Mouse (Mus musculus) lung, embryonic 14.5 days (tissue): ENCODE data around the gene Gm13089. TPM values are rescaled to one million over a fixed set of nuclear protein-coding genes. Genes with fewer than 3 reads are reported as not detected.
"Not testable (repeated sequence)": the region's sequence is repeated elsewhere in the genome, so short reads cannot be mapped to it uniquely, and the experiment has no call there.

ENCODE experiments used
- ATAC-seq: fragments of 200-750 bp; cut with Nextera tagmentation; 2 replicates; pipeline ENCODE4 v1.8.0; 2017; ENCODE audit warnings: mild to moderate bottlenecking, moderate TSS enrichment, moderate library complexity; ENCODE audit not compliant: insufficient read depth
- DNase-seq: peaks from one replicate; pipeline ENCODE4 v3.0.0-alpha.2; 2015
- H3K27ac ChIP-seq: fragments of 300-500 bp; sonication (generic); 2 replicates; pipeline ENCODE4 v1.5.1; 2014; ENCODE audit warnings: low read depth, mild to moderate bottlenecking, moderate library complexity
- H3K27me3 ChIP-seq: fragments of 300-500 bp; sonication (generic); 2 replicates; pipeline ENCODE4 v1.6.1; 2014; ENCODE audit warnings: low read length, control low read depth; ENCODE audit not compliant: insufficient read depth
- H3K36me3 ChIP-seq: fragments of 300-500 bp; sonication (generic); 2 replicates; pipeline ENCODE4 v1.6.1; 2014; ENCODE audit warnings: control low read depth; ENCODE audit not compliant: insufficient read depth
- H3K4me1 ChIP-seq: fragments of 300-500 bp; sonication (generic); 2 replicates; pipeline ENCODE4 v1.6.1; 2014; ENCODE audit warnings: antibody characterized with exemption, control low read depth; ENCODE audit not compliant: insufficient read depth
- H3K4me2 ChIP-seq: fragments of 300-500 bp; sonication (generic); 2 replicates; pipeline ENCODE4 v1.6.1; 2014; ENCODE audit warnings: mild to moderate bottlenecking
- H3K4me3 ChIP-seq: fragments of 300-500 bp; sonication (generic); 2 replicates; pipeline ENCODE4 v1.5.1; 2014; ENCODE audit warnings: low read depth, low read length
- H3K9ac ChIP-seq: fragments of 300-500 bp; sonication (generic); 2 replicates; pipeline ENCODE4 v1.6.1; 2014
- H3K9me3 ChIP-seq: fragments of 300-500 bp; sonication (generic); 2 replicates; pipeline ENCODE4 v1.6.1; 2016; ENCODE audit warnings: low read depth, low read length, control low read depth
- CTCF ChIP-seq: IDR thresholded peaks from 2 replicates; pipeline ENCODE4 v1.5.1; 2016; ENCODE audit warnings: antibody characterized with exemption, low read depth
- WGBS: fragments of 180-500 bp; shearing (Covaris S2); extraction: QIAGEN DNeasy Blood & Tissue Kit; methylation state at CpG from one replicate; pipeline ENCODE4 v1.1.7; 2014; 5-methylcytosine and 5-hydroxymethylcytosine counted together
- polyA plus RNA-seq: library from polyadenylated mRNA; unstranded; fragments of >200 nt; fragmentation: Nextera tagmentation; extraction: Ambion mirVana; gene quantifications from 2 replicates; pipeline ENCODE4 v1.2.1, GENCODE M21; 2014

The Gm13089 gene
- not detected in 2 replicates for polyA plus RNA-seq

- H3K9me3 ChIP-seq, result peaks cover 13% of the 10 kb centered on the region; the same call in 1 of the 2 replicates
- no peak for DNase-seq
- no peak for TF ChIP-seq CTCF
Measured at GRCm38 (mm10) chr4:143702611-143703010, at the start of gene Gm13089. Gene Gm13089 (minus strand): TSS chr4:143702711.

GRCm38 (mm10) chr4:143719155-143719554, 16.6 kb upstream of the Gm13089 start, which contains the start of gene Gm13078:
Gene Gm13078 (plus strand): TSS chr4:143719455.
- 86% methylated on average over 1 of the region's 1 CpGs for WGBS

More at GRCm38 (mm10) chr4:143702611-143703010, at the start of gene Gm13089:
- H3K36me3 ChIP-seq, result no peaks in the 10 kb centered on the region
- WGBS, result 79% methylated on average over 2 of the region's 2 CpGs
- no peaks in the 10 kb centered on the region for H3K27me3 ChIP-seq
- no peaks in the 10 kb centered on the region for H3K4me1 ChIP-seq
- H3K4me3 ChIP-seq, result no peak within 1 kb of the TSS
- H3K9ac ChIP-seq, result no peak within 1 kb of the TSS
- no peak within 1 kb of the TSS for H3K27ac ChIP-seq
- no peak within 1 kb of the TSS for H3K4me2 ChIP-seq
- ATAC-seq, result no peak

GRCm38 (mm10) chr4:143657146-143657545, 45.4 kb downstream of the Gm13089 start, which contains the start of gene Gm13088:
Gene Gm13088 (minus strand): TSS chr4:143657246.
- ATAC-seq, H3K36me3 ChIP-seq, DNase-seq, H3K4me3 ChIP-seq, H3K9me3 ChIP-seq, H3K4me2 ChIP-seq, H3K27ac ChIP-seq, H3K27me3 ChIP-seq, H3K9ac ChIP-seq, H3K4me1 ChIP-seq: not testable (repeated sequence)

More at GRCm38 (mm10) chr4:143719155-143719554, 16.6 kb upstream of the Gm13089 start, which contains the start of gene Gm13078:
- H3K27ac ChIP-seq, result no peak within 1 kb of the TSS
- H3K27me3 ChIP-seq, result no peaks in the 10 kb centered on the region
- no peaks in the 10 kb centered on the region for H3K9me3 ChIP-seq
- TF ChIP-seq CTCF, result no peak
- no peaks in the 10 kb centered on the region for H3K4me1 ChIP-seq
- H3K36me3 ChIP-seq, result no peaks in the 10 kb centered on the region
- no peak within 1 kb of the TSS for H3K4me3 ChIP-seq
- no peak within 1 kb of the TSS for H3K4me2 ChIP-seq
- no peak for DNase-seq
- no peak for ATAC-seq
- H3K9ac ChIP-seq, result no peak within 1 kb of the TSS

Other genes with a start within 250 kb of the Gm13089 start
- gene Gm13043, start 191.4 kb downstream of the Gm13089 start, polyA plus RNA-seq, result not detected in 2 replicates
- not detected in 2 replicates for gene Gm13040, start 166.8 kb downstream of the Gm13089 start, polyA plus RNA-seq
- not detected in 2 replicates for gene BC080695, start 151.0 kb downstream of the Gm13089 start, polyA plus RNA-seq
- gene Gm13057, start 151.0 kb downstream of the Gm13089 start, polyA plus RNA-seq, result not detected in 2 replicates
- not detected in 2 replicates for gene Gm13083, start 87.7 kb downstream of the Gm13089 start, polyA plus RNA-seq
- not detected in 2 replicates for gene Gm13088, start 45.5 kb downstream of the Gm13089 start, polyA plus RNA-seq
- gene Gm13078, start 16.7 kb upstream of the Gm13089 start, polyA plus RNA-seq, result not detected in 2 replicates
- gene Gm13023, start 86.6 kb upstream of the Gm13089 start, polyA plus RNA-seq, result not detected in 2 replicates
- gene Gm13084, start 113.4 kb upstream of the Gm13089 start, polyA plus RNA-seq, result not detected in 2 replicates
- not detected in 2 replicates for gene Gm13103, start 143.8 kb upstream of the Gm13089 start, polyA plus RNA-seq
- gene Pramef6, start 197.7 kb upstream of the Gm13089 start, polyA plus RNA-seq, result not detected in 2 replicates
- gene Pramef25, start 248.3 kb upstream of the Gm13089 start, polyA plus RNA-seq, result not detected in 2 replicates